Mouse (Mus musculus) limb, embryonic 13.5 days (tissue): ENCODE results near the gene Slc17a2. TPM values are rescaled to one million over a fixed set of nuclear protein-coding genes. Genes with fewer than 3 reads are reported as not detected.
A peak's percentile ranks its signal among the peaks of the same experiment; 100 is the strongest.

Source experiments
- ATAC-seq: fragments of 200-750 bp; cut with Nextera tagmentation; 2 replicates; pipeline ENCODE4 v1.8.0; 2017; ENCODE audit warnings: low read depth, moderate number of reproducible peaks, moderate TSS enrichment; ENCODE audit not compliant: low FRiP score
- H3K27ac ChIP-seq: fragments of 300-500 bp; sonication (generic); 2 replicates; pipeline ENCODE4 v1.5.1; 2015; ENCODE audit warnings: inconsistent platforms, mild to moderate bottlenecking, moderate library complexity
- H3K27me3 ChIP-seq: fragments of 300-500 bp; sonication (generic); 2 replicates; pipeline ENCODE4 v1.6.1; 2015; ENCODE audit warnings: mild to moderate bottlenecking, inconsistent platforms
- H3K36me3 ChIP-seq: fragments of 300-500 bp; sonication (generic); 2 replicates; pipeline ENCODE4 v1.6.1; 2015; ENCODE audit warnings: inconsistent platforms, mild to moderate bottlenecking, moderate library complexity
- H3K4me1 ChIP-seq: fragments of 300-500 bp; sonication (generic); 2 replicates; pipeline ENCODE4 v1.6.1; 2015; ENCODE audit warnings: inconsistent platforms
- H3K4me2 ChIP-seq: fragments of 300-500 bp; sonication (generic); replicated peaks from 2 replicates; pipeline ENCODE4 v1.6.1; 2015; ENCODE audit warnings: inconsistent platforms, mild to moderate bottlenecking, moderate library complexity
- H3K4me3 ChIP-seq: fragments of 300-500 bp; sonication (generic); 2 replicates; pipeline ENCODE4 v1.5.1; 2015; ENCODE audit warnings: moderate library complexity, mild to moderate bottlenecking, inconsistent platforms
- H3K9ac ChIP-seq: fragments of 300-500 bp; sonication (generic); 2 replicates; pipeline ENCODE4 v1.6.1; 2015; ENCODE audit warnings: mild to moderate bottlenecking, inconsistent platforms
- H3K9me3 ChIP-seq: fragments of 300-500 bp; sonication (generic); 2 replicates; pipeline ENCODE4 v1.6.1; 2016; ENCODE audit warnings: inconsistent platforms
- WGBS: fragments of 180-500 bp; shearing (Covaris S2); methylation state at CpG from one replicate; pipeline ENCODE4 v1.1.7; 2015; 5-methylcytosine and 5-hydroxymethylcytosine counted together
- polyA plus RNA-seq: library from polyadenylated mRNA; unstranded; fragments of >200 nt; fragmentation: Nextera tagmentation; extraction: Ambion mirVana; gene quantifications from 2 replicates; pipeline ENCODE4 v1.2.1, GENCODE M21; 2015

Gene Slc17a2
- polyA plus RNA-seq, 1 experiment from 2014 or later: not detected

DNA sequence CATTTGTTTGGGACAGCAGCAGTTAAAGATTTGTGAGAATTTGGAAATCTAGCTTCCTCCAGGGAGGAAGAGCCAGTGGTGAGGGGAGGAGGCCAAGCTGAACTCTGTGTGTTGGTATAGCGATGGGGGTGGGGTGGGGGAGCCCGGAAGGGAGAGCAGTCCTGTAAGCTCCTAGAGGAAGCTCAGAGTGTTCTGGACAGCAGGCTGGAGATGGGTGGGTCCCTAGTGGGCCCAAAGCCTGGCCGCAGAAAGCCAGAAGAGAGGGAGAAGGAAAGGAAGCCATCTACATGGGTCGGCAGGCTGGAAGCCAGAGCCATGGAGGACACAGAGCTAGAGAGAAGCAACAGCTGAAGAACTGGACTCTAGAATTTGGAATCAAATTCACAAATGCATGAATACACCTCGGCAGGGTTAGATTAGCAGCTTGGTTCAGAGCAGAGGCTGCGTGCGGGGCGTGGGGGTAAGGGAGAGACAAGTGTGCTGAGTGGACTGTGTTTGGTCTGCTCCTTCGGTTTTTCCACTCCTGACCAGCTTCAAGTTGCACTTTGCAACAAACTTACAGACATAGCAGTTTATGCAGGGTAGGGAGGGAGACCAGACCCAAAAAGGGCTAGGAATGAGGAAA is 59.4 kb downstream of the Slc17a2 start:
- H3K4me2 ChIP-seq: no peak overlapping the region
- no peaks in the 10 kb centered on the region for H3K36me3 ChIP-seq
- no peak overlapping the region for H3K4me3 ChIP-seq
- ATAC-seq: no peak
- H3K27ac ChIP-seq: no peak overlapping the region
- H3K4me1 ChIP-seq: peaks cover 19% of the 10 kb centered on the region
- H3K9me3 ChIP-seq: no peaks in the 10 kb centered on the region
- H3K27me3 ChIP-seq: no peaks in the 10 kb centered on the region
- no peak overlapping the region for H3K9ac ChIP-seq
- WGBS: 73% methylated on average over 9 of the region's 9 CpGs

DNA sequence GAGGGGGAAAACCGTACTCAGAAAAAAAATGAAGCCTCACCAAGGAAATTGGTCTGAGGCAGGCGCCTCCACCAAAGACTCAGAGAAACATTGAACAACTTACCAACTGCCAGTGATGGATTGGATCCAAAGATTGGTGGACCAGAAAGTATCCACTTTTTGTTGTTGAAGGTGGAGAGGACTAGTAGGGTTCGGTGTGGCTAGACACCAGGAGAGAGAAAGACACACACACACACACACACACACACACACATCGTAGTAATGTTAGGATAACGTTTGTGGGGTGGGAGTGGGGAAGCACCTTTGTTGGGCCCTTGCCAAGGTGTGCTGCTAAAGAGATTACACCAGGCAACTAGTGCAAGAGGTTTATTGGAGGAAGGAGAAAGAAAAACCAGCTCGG is 60.2 kb downstream of the Slc17a2 start:
- Histone ChIP-seq H3K9me3 (no peaks in the 10 kb centered on the region), H3K9ac (no peak overlapping the region), H3K4me2 (no peak overlapping the region), H3K27me3 (no peaks in the 10 kb centered on the region), H3K4me3 (no peak overlapping the region), H3K27ac (no peak overlapping the region), H3K4me1 (peaks cover 19% of the 10 kb centered on the region), H3K36me3 (no peaks in the 10 kb centered on the region)
- WGBS: 71% methylated on average over 6 of the region's 6 CpGs
- no peak for ATAC-seq

DNA sequence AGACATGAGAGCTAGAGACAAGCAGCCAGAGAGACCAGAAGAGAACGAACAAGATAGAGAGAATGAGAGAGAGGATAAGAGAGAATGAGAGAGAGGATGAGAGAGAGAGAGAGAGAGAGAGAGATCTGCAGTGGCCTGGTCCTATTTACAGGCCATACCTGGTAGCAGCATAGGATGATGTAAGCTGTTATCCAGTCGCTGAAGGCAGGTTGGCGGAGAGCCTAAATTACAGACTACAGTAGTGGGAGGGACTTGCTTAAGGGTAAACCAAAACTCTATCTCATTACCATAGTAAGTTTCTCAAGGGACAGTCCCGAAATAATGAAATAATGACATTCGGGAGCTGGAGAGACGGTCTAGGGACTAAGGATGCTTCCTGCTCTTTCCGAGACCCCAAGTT is 60.6 kb downstream of the Slc17a2 start, which contains the start of gene Slc17a1:
Gene Slc17a1, plus strand, starts transcription at position 346 of the 400 bp plus-strand sequence.
- H3K9ac ChIP-seq: no peak within 1 kb of the TSS
- no peak within 1 kb of the TSS for H3K4me2 ChIP-seq
- H3K27ac ChIP-seq: 0 out of 2 replicates have a peak within 1 kb of the TSS, but pooled peaks have one; percentile 28
- H3K4me1 ChIP-seq: peaks cover 19% of the 10 kb centered on the region
- no peaks in the 10 kb centered on the region for H3K27me3 ChIP-seq
- H3K9me3 ChIP-seq: no peaks in the 10 kb centered on the region
- ATAC-seq: no peak
- no peak within 1 kb of the TSS for H3K4me3 ChIP-seq
- no peaks in the 10 kb centered on the region for H3K36me3 ChIP-seq
- WGBS: 78% methylated on average over 7 of the region's 7 CpGs

DNA sequence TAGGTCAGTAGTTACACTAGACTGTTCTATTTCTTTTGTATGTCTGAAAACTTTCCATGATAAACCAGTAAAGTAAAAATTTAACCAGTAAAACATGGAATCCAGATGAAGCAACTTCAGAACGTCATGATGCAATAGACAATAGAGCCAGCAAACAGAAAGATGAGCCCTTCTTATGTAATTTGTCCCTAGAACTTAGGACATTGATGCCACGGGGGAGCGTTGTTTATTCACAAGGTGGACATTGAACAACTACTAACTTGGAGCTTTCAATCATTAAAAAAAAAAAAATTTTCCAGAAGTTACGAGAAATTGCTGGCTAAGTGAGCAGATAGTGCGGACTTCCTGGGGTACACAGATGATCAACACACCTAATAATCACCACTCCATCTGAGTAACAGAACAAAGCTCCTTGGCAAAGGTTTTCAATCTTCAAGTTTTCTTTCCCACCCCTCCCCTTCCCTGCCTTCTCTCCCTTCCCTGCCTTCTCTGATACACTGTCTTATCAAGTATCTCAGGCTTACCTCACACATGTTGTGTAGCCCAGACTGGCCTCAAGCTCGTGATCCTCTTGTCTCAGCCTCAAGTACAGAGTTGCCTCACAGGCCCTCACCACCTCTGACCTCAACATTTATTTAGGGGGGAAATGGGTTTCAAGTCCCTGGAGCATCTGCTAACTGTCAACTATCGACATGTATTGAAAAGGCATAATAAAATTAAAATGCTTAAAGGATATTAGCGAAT is 62.2 kb downstream of the Slc17a2 start:
- WGBS: 84% methylated on average over 8 of the region's 8 CpGs
- Histone ChIP-seq H3K9me3 (no peaks in the 10 kb centered on the region), H3K4me2 (no peak overlapping the region), H3K27me3 (no peaks in the 10 kb centered on the region), H3K36me3 (no peaks in the 10 kb centered on the region), H3K27ac (no peak overlapping the region), H3K4me1 (peaks cover 19% of the 10 kb centered on the region), H3K9ac (no peak overlapping the region), H3K4me3 (no peak overlapping the region)
- no peak for ATAC-seq

DNA sequence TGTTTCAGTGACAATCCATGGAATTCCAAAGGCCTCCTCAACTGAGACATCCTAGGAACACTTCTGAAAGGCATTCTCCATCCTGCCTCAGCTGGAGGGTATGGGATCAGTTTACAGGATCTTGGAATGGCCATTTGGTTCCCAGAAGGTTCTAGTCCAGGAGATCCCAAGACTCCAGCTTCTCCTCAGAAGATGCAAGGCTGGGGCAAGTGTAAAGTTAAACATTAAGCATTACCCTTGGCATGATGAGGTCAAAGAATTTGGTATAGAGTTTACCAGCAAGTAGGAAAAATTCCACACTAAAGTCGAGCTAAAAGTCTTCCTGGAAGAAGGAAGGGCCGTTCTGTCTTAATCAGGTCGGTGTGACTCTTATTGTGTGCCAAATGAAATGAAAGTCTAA is 63.2 kb downstream of the Slc17a2 start:
- 80% methylated on average over 3 of the region's 3 CpGs for WGBS
- ATAC-seq: no peak
- Histone ChIP-seq H3K27ac (no peak overlapping the region), H3K4me1 (peaks cover 19% of the 10 kb centered on the region), H3K9me3 (no peaks in the 10 kb centered on the region), H3K4me2 (no peak overlapping the region), H3K36me3 (no peaks in the 10 kb centered on the region), H3K9ac (no peak overlapping the region), H3K27me3 (no peaks in the 10 kb centered on the region), H3K4me3 (no peak overlapping the region)

DNA sequence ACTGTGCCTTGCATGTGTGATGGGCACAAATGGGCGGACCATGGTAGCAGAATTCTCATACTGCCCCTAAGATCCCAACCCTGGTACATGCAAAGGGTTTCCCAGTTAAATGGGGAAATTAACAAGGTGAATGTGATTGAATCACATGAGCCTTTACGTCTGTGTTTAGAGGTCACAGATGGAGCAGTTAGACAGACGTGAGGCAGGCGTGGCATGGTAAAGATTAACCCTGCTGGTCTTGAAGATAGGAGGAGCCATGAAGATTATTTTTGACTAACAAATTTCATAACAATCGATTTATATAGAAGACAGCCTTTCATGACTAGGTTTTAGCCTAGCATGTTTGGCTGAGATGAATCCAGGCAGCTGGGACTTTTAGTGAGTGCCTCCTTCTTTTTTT is 66.3 kb downstream of the Slc17a2 start:
- WGBS: 68% methylated on average over 5 of the region's 5 CpGs

More for the DNA sequence above, 66.3 kb downstream of the Slc17a2 start:
- Histone ChIP-seq H3K36me3 (no peaks in the 10 kb centered on the region), H3K27ac (no peak overlapping the region), H3K9ac (no peak overlapping the region), H3K27me3 (no peaks in the 10 kb centered on the region), H3K9me3 (no peaks in the 10 kb centered on the region), H3K4me2 (no peak overlapping the region), H3K4me1 (peaks cover 3% of the 10 kb centered on the region; the same call in 1 of the 2 replicates), H3K4me3 (no peak overlapping the region)
- no peak for ATAC-seq

Other genes with a start within 250 kb of the Slc17a2 start
- 8.2 and 8.9 TPM in 2 replicates for gene Hist1h3e, start 244.6 kb upstream of the Slc17a2 start, polyA plus RNA-seq
- 110 and 115 TPM in 2 replicates for gene Hist1h2ae, start 235.8 kb upstream of the Slc17a2 start, polyA plus RNA-seq
- 11.2 and 14.4 TPM in 2 replicates for gene Hist1h2bg, start 235.6 kb upstream of the Slc17a2 start, polyA plus RNA-seq
- 9.1 and 16.5 TPM in 2 replicates for gene Hist1h2bf, start 232.8 kb upstream of the Slc17a2 start, polyA plus RNA-seq
- 1.0 and 3.0 TPM in 2 replicates for gene Hist1h2ad, start 232.6 kb upstream of the Slc17a2 start, polyA plus RNA-seq
- 7.8 and 8.4 TPM in 2 replicates for gene Hist1h3d, start 231.2 kb upstream of the Slc17a2 start, polyA plus RNA-seq
- 126 and 130 TPM in 2 replicates for gene Hist1h4d, start 225.4 kb upstream of the Slc17a2 start, polyA plus RNA-seq
- 2.0 and 2.5 TPM in 2 replicates for gene Hist1h2be, start 185.9 kb upstream of the Slc17a2 start, polyA plus RNA-seq
- 19.9 and 21.1 TPM in 2 replicates for gene Hist1h1e, start 184.4 kb upstream of the Slc17a2 start, polyA plus RNA-seq
- gene Hist1h2ac, start 123.0 kb upstream of the Slc17a2 start, polyA plus RNA-seq: 1.00 and 1.3 TPM in 2 replicates
- 35.3 and 35.7 TPM in 2 replicates for gene Hist1h2bc, start 122.8 kb upstream of the Slc17a2 start, polyA plus RNA-seq
- gene Hist1h1t, start 111.2 kb upstream of the Slc17a2 start, polyA plus RNA-seq: 0.36 and 0.43 TPM in 2 replicates
- 9.0 and 10.3 TPM in 2 replicates for gene Hist1h4c, start 108.5 kb upstream of the Slc17a2 start, polyA plus RNA-seq
- 5.2 and 5.5 TPM in 2 replicates for gene Hfe, start 96.1 kb upstream of the Slc17a2 start, polyA plus RNA-seq
- 22.0 and 23.8 TPM in 2 replicates for gene Hist1h1c, start 68.2 kb upstream of the Slc17a2 start, polyA plus RNA-seq
- gene Hist1h3c, start 61.4 kb upstream of the Slc17a2 start, polyA plus RNA-seq: 17.7 and 20.6 TPM in 2 replicates
- 2.2 and 3.1 TPM in 2 replicates for gene Hist1h2bb, start 60.3 kb upstream of the Slc17a2 start, polyA plus RNA-seq
- 47.8 and 56.8 TPM in 2 replicates for gene Hist1h2ab, start 55.9 kb upstream of the Slc17a2 start, polyA plus RNA-seq
- 14.7 and 16.3 TPM in 2 replicates for gene Hist1h3b, start 54.7 kb upstream of the Slc17a2 start, polyA plus RNA-seq
- gene Hist1h4b, start 50.0 kb upstream of the Slc17a2 start, polyA plus RNA-seq: 7.2 and 13.5 TPM in 2 replicates
- gene Hist1h4a, start 45.8 kb upstream of the Slc17a2 start, polyA plus RNA-seq: 0.65 TPM in 1 of 2 replicates, not detected in the other
- 11.8 and 14.9 TPM in 2 replicates for gene Hist1h3a, start 44.6 kb upstream of the Slc17a2 start, polyA plus RNA-seq
- 4.3 and 6.0 TPM in 2 replicates for gene Hist1h1a, start 43.3 kb upstream of the Slc17a2 start, polyA plus RNA-seq
- gene Trim38, start 37.1 kb upstream of the Slc17a2 start, polyA plus RNA-seq: not detected in 2 replicates
- gene Slc17a3, start 32.4 kb downstream of the Slc17a2 start, polyA plus RNA-seq: 0.20 and 0.29 TPM in 2 replicates
- not detected in 2 replicates for gene Slc17a1, start 60.8 kb downstream of the Slc17a2 start, polyA plus RNA-seq
- 0.06 TPM in 1 of 2 replicates, not detected in the other for gene Slc17a4, start 108.0 kb downstream of the Slc17a2 start, polyA plus RNA-seq
- not detected in 2 replicates for gene Hist1h2ba, start 127.2 kb downstream of the Slc17a2 start, polyA plus RNA-seq
- not detected in 2 replicates for gene Hist1h2aa, start 127.5 kb downstream of the Slc17a2 start, polyA plus RNA-seq
- gene Scgn, start 184.2 kb downstream of the Slc17a2 start, polyA plus RNA-seq: 0.27 TPM in 1 of 2 replicates, not detected in the other